Mouse (Mus musculus): ENCODE data around the gene 4833427G06Rik.

4833427G06Rik gene

GRCm38 (mm10) chr9:51068202-51068601 is 33.7 kb downstream of the 4833427G06Rik start:
- DNase-seq (ENCODE audit: inconsistent ontology term), result no peak

GRCm38 (mm10) chr9:51060601-51061000 is 41.3 kb downstream of the 4833427G06Rik start, which contains the start of gene Btg4:
Btg4 (plus strand) TSS chr9:51060901.
- DNase-seq (ENCODE audit: inconsistent ontology term), result no peak

- DNase-seq (ENCODE audit: inconsistent ontology term), result peak; percentile 78
Observed at GRCm38 (mm10) chr9:51058951-51059521, 42.8 kb downstream of the 4833427G06Rik start.

- DNase-seq (ENCODE audit: inconsistent ontology term), result no peak
Observed at GRCm38 (mm10) chr9:51056360-51057324, 45.2 kb downstream of the 4833427G06Rik start.

- DNase-seq (ENCODE audit: inconsistent ontology term), result no peak
Observed at GRCm38 (mm10) chr9:51052180-51052579, 49.7 kb downstream of the 4833427G06Rik start.

GRCm38 (mm10) chr9:51042136-51042535 is 59.7 kb downstream of the 4833427G06Rik start:
- no peak for DNase-seq (ENCODE audit: inconsistent ontology term)

- DNase-seq (ENCODE audit: inconsistent ontology term), result no peak
Observed at GRCm38 (mm10) chr9:51041491-51041980, 60.3 kb downstream of the 4833427G06Rik start.

GRCm38 (mm10) chr9:51032785-51033529 is 68.9 kb downstream of the 4833427G06Rik start:
- peak; percentile 85 for DNase-seq (ENCODE audit: inconsistent ontology term)

- DNase-seq (ENCODE audit: inconsistent ontology term), result no peak
Observed at GRCm38 (mm10) chr9:51032291-51032690, 69.6 kb downstream of the 4833427G06Rik start.

- DNase-seq (ENCODE audit: inconsistent ontology term), result no peak
Observed at GRCm38 (mm10) chr9:51031603-51032002, 70.3 kb downstream of the 4833427G06Rik start.
